In genomic region chr11:33180701-33181116, GRCm38 (mm10) we compare ENCODE assay signal across 10 mouse cellular contexts. TPM values are rescaled to one million over a fixed set of nuclear protein-coding genes. Genes with fewer than 3 reads are reported as not detected.
A peak's percentile ranks its signal among the peaks of the same experiment; 100 is the strongest.
DNase-seq lines count a peak whose midpoint lies in the region; ATAC-seq and TF ChIP-seq lines count a peak whose summit lies in the region.
"Had no signal": no experiment of that assay in that cellular context is flagged by ENCODE, and none has a peak within 500 bp of the region (broad histone marks: within the 10 kb centered on the region; RNA-seq: fewer than 3 reads in every experiment).

No protein-coding gene starts in this region.

- no peak for TF ChIP-seq EP300 in lung, postnatal 0 days (IDR thresholded peaks at IDR 0.05)

- H3K4me1 ChIP-seq in lung, postnatal 0 days (ENCODE audit: insufficient read depth, low read depth, low read length), result no peaks in the 10 kb centered on the region
- H3K4me1 ChIP-seq in forebrain, embryonic 12.5 days, result peaks cover 16% of the 10 kb centered on the region
- H3K4me1 ChIP-seq in limb, embryonic 14.5 days (ENCODE audit: control insufficient read depth, insufficient read depth, low read length), result no peaks in the 10 kb centered on the region; the same call in 1 of the 2 replicates
- H3K4me1 ChIP-seq in stomach, embryonic 16.5 days (ENCODE audit: control insufficient read depth, insufficient read depth, low read length), result 0 out of 2 replicates have a peak, but pooled peaks cover 5% of the 10 kb centered on the region

- H3K4me3 ChIP-seq in lung, postnatal 0 days (ENCODE audit: low read depth, low read length), result 0 out of 2 replicates have a peak overlapping the region, but pooled peaks have one; percentile 5
- H3K4me3 ChIP-seq in forebrain, embryonic 12.5 days (replicated peaks), result peak overlapping the region; percentile 29; the same call in 1 of the 2 replicates
- peak overlapping the region; percentile 32 for H3K4me3 ChIP-seq in limb, embryonic 14.5 days (replicated peaks; ENCODE audit: low read length)
- peak overlapping the region; percentile 24 for H3K4me3 ChIP-seq in stomach, embryonic 16.5 days (replicated peaks; ENCODE audit: low read length)

- H3K27ac ChIP-seq in lung, postnatal 0 days (ENCODE audit: low read length), result no peak overlapping the region
- H3K27ac ChIP-seq in forebrain, embryonic 12.5 days, result no peak overlapping the region
- H3K27ac ChIP-seq in limb, embryonic 14.5 days (replicated peaks; ENCODE audit: low read depth, low read length), result no peak overlapping the region
- H3K27ac ChIP-seq in stomach, embryonic 16.5 days (ENCODE audit: low read length), result no peak overlapping the region

- 4% methylated on average over 18 of the region's 18 CpGs for WGBS in lung, postnatal 0 days
- WGBS in forebrain, embryonic 12.5 days, result under 1% methylated on average over 18 of the region's 18 CpGs
- 2% methylated on average over 18 of the region's 18 CpGs for WGBS in limb, embryonic 14.5 days
- WGBS in stomach, embryonic 16.5 days, result 3% methylated on average over 18 of the region's 18 CpGs

- H3K4me2 ChIP-seq in lung, postnatal 0 days (replicated peaks; ENCODE audit: low read depth, low read length), result peak overlapping the region; percentile 36
- H3K4me2 ChIP-seq in forebrain, embryonic 12.5 days, result peak overlapping the region; percentile 46
- H3K4me2 ChIP-seq in limb, embryonic 14.5 days (replicated peaks; ENCODE audit: low read depth, low read length, severe bottlenecking), result peak overlapping the region; percentile 57
- peak overlapping the region; percentile 47 for H3K4me2 ChIP-seq in stomach, embryonic 16.5 days (ENCODE audit: low read depth, low read length)

- no peak for TF ChIP-seq POLR2A in limb, embryonic 14.5 days (IDR thresholded peaks at IDR 0.05; ENCODE audit: borderline replicate concordance, extremely low read depth, insufficient read depth, insufficient read length)

- ATAC-seq in lung, postnatal 0 days, result no peak
- no peak for ATAC-seq in forebrain, embryonic 12.5 days (ENCODE audit: low FRiP score)
- no peak for ATAC-seq in limb, embryonic 14.5 days (ENCODE audit: low FRiP score, low read depth)
- ATAC-seq in stomach, embryonic 16.5 days (ENCODE audit: insufficient read depth, low FRiP score), result no peak

- peaks cover 15% of the 10 kb centered on the region; the same call in 1 of the 2 replicates for H3K27me3 ChIP-seq in lung, postnatal 0 days (replicated peaks; ENCODE audit: insufficient read depth, low read length)
- H3K27me3 ChIP-seq in forebrain, embryonic 12.5 days, result peaks cover 41% of the 10 kb centered on the region
- H3K27me3 ChIP-seq in limb, embryonic 14.5 days (ENCODE audit: control insufficient read depth, insufficient read depth, low read length), result no peaks in the 10 kb centered on the region
- H3K27me3 ChIP-seq in stomach, embryonic 16.5 days (ENCODE audit: control insufficient read depth, insufficient read depth, low read length), result peaks cover 12% of the 10 kb centered on the region

- no peaks in the 10 kb centered on the region for H3K36me3 ChIP-seq in lung, postnatal 0 days (ENCODE audit: insufficient read depth, low read length)
- H3K36me3 ChIP-seq in forebrain, embryonic 12.5 days (replicated peaks), result no peaks in the 10 kb centered on the region
- H3K36me3 ChIP-seq in limb, embryonic 14.5 days (ENCODE audit: control insufficient read depth, insufficient read depth, low read length), result no peaks in the 10 kb centered on the region
- no peaks in the 10 kb centered on the region for H3K36me3 ChIP-seq in stomach, embryonic 16.5 days (ENCODE audit: control insufficient read depth, insufficient read depth, low read length)

- no peak for TF ChIP-seq CTCF in lung, postnatal 0 days (IDR thresholded peaks at IDR 0.05)

- intact Hi-C loops in left cerebral cortex, postnatal 25 days (cut with DNase I), result no loop called here

- H3K9ac ChIP-seq in lung, postnatal 0 days (replicated peaks; ENCODE audit: low read depth), result no peak overlapping the region
- no peak overlapping the region for H3K9ac ChIP-seq in forebrain, embryonic 12.5 days
- H3K9ac ChIP-seq in limb, embryonic 14.5 days (ENCODE audit: low read depth, low read length, severe bottlenecking), result peak overlapping the region; percentile 48
- peak overlapping the region; percentile 9; the same call in 1 of the 2 replicates for H3K9ac ChIP-seq in stomach, embryonic 16.5 days (ENCODE audit: low read length)

- no peaks in the 10 kb centered on the region for H3K9me3 ChIP-seq in lung, postnatal 0 days (ENCODE audit: low read length)
- no peaks in the 10 kb centered on the region for H3K9me3 ChIP-seq in forebrain, embryonic 12.5 days
- no peaks in the 10 kb centered on the region for H3K9me3 ChIP-seq in limb, embryonic 14.5 days (ENCODE audit: control insufficient read depth, low read length)
- no peaks in the 10 kb centered on the region for H3K9me3 ChIP-seq in stomach, embryonic 16.5 days (replicated peaks; ENCODE audit: control insufficient read depth, low read length)

- DNase-seq in lung, postnatal 0 days (ENCODE audit: low spot score), result no peak
- DNase-seq in lung, postnatal 4 days, result no peak
- DNase-seq in limb, embryonic 14.5 days (ENCODE audit: low spot score), result no peak
- DNase-seq in layer of hippocampus, adult 18-20 months (ENCODE audit: low spot score in 2 of 2), result no peak
- DNase-seq in left cerebral cortex, postnatal 25 days (ENCODE audit: low spot score in 2 of 2), result no peak
- DNase-seq in urinary bladder, adult 18-20 months (ENCODE audit: low spot score in 2 of 2), result no peak

RNA-seq across cellular contexts. Expression of gene Npm1, which starts 17.7 kb away (rescaled TPM):
- polyA plus RNA-seq in lung, postnatal 0 days (2015; fragmentation: Nextera tagmentation; extraction: Ambion mirVana), result 277 and 284 TPM in 2 replicates
- 790 and 820 TPM in 2 replicates for polyA plus RNA-seq in forebrain, embryonic 12.5 days (2016; fragmentation: Nextera tagmentation; extraction: Ambion mirVana)
- 633 and 1,234 TPM in 2 replicates for polyA plus RNA-seq in limb, embryonic 14.5 days (2012; rRNA removed)
- 1,104 and 1,131 TPM in 2 replicates for polyA plus RNA-seq in limb, embryonic 14.5 days (2014; fragmentation: Nextera tagmentation; extraction: Ambion mirVana)
- 616 and 704 TPM in 2 replicates for polyA plus RNA-seq in stomach, embryonic 16.5 days (2015; fragmentation: Nextera tagmentation; extraction: Ambion mirVana)
- 100 to 1,000 TPM; 176 to 183 TPM for total RNA-seq in layer of hippocampus, adult 18-20 months (2021)
- total RNA-seq in left cerebral cortex, postnatal 25 days (2021), result 100 to 1,000 TPM; 148 to 151 TPM

RNA-seq across cellular contexts. Expression of gene Tlx3, which starts 22.7 kb away (rescaled TPM):
- not detected in 2 replicates for polyA plus RNA-seq in lung, postnatal 0 days (2015; fragmentation: Nextera tagmentation; extraction: Ambion mirVana)
- polyA plus RNA-seq in forebrain, embryonic 12.5 days (2016; fragmentation: Nextera tagmentation; extraction: Ambion mirVana), result 0.32 TPM in 1 of 2 replicates, not detected in the other
- 0.08 and 0.09 TPM in 2 replicates for polyA plus RNA-seq in limb, embryonic 14.5 days (2012; rRNA removed)
- polyA plus RNA-seq in limb, embryonic 14.5 days (2014; fragmentation: Nextera tagmentation; extraction: Ambion mirVana), result not detected in 2 replicates
- polyA plus RNA-seq in stomach, embryonic 16.5 days (2015; fragmentation: Nextera tagmentation; extraction: Ambion mirVana), result not detected in 2 replicates
- not detected for total RNA-seq in layer of hippocampus, adult 18-20 months (2021)
- total RNA-seq in left cerebral cortex, postnatal 25 days (2021), result not detected
- polyA plus RNA-seq: cortical plate, adult 2 months; large intestine, adult 2 months had no signal

RNA-seq across cellular contexts. Expression of gene Fgf18, which starts 33.5 kb away (rescaled TPM):
- 19.5 and 20.6 TPM in 2 replicates for polyA plus RNA-seq in lung, postnatal 0 days (2015; fragmentation: Nextera tagmentation; extraction: Ambion mirVana)
- polyA plus RNA-seq in forebrain, embryonic 12.5 days (2016; fragmentation: Nextera tagmentation; extraction: Ambion mirVana), result 2.1 and 2.4 TPM in 2 replicates
- polyA plus RNA-seq in limb, embryonic 14.5 days (2012; rRNA removed), result 15.8 and 18.5 TPM in 2 replicates
- 24.0 and 24.5 TPM in 2 replicates for polyA plus RNA-seq in limb, embryonic 14.5 days (2014; fragmentation: Nextera tagmentation; extraction: Ambion mirVana)
- 1.8 and 2.0 TPM in 2 replicates for polyA plus RNA-seq in stomach, embryonic 16.5 days (2015; fragmentation: Nextera tagmentation; extraction: Ambion mirVana)
- total RNA-seq in layer of hippocampus, adult 18-20 months (2021), result 1 to 10 TPM; 3.4 to 4.0 TPM
- total RNA-seq in left cerebral cortex, postnatal 25 days (2021), result 1 to 10 TPM; 3.2 to 3.5 TPM

Comparison
In these comparisons a context has a peak if more than half of its experiments do, and no peak if none do; other contexts are left out.
1. H3K9ac ChIP-seq: peak in limb, embryonic 14.5 days (single experiment) and stomach, embryonic 16.5 days (single experiment); none in lung, postnatal 0 days (single experiment) and forebrain, embryonic 12.5 days (single experiment).
2. Peak in every context shown above with its lines, with median percentiles within 50 percentile points of each other: H3K4me2 ChIP-seq and H3K4me3 ChIP-seq.